Mouse (Mus musculus) left cerebral cortex, postnatal 10 days (tissue): Measurements from ENCODE around the gene Hdac9. TPM values are rescaled to one million over a fixed set of nuclear protein-coding genes. Genes with fewer than 3 reads are reported as not detected.

Experiments used
- DNase-seq, 2 experiments: peaks; one replicate each; pipeline ENCODE4 v3.0.0; 2021 to 2022; ENCODE audit warnings: low spot score in 2 of 2, mixed read lengths in 1 of 2; ENCODE audit errors: extremely low spot score in 1 of 2
- intact Hi-C: fragments of 180-260 bp; cut with DNase I; formaldehyde crosslinking; loops from one replicate; pipeline ENCODE4 v1.15.1; 2025
- total RNA-seq, 2 experiments: library from RNA; stranded (reverse); gene quantifications; 2 replicates each; pipeline ENCODE4 v1.2.3; 2021

The Hdac9 gene
- total RNA-seq, 2 experiments from 2014 or later = 55.6 to 66.8 TPM

DNA sequence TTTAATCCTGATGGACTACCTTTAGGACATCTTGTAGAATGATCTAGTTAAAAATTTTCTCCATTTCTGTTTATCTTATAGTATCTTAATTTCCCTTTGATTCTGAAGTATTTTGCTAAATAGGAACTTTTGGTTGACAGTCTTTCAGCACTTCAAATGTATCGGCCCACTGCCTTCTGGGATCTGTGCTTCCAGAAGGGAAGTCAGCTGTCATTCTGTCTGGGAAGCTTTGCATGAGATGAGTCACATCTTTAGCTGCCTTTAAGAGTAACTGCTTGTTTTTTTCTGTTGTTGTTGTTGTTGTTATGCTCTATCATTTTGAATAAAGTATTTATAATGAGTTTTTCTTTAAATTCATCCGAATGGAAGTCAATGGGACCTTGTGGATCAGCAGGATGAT lies 169.6 kb downstream of the Hdac9 start:
- DNase-seq = no peak

DNA sequence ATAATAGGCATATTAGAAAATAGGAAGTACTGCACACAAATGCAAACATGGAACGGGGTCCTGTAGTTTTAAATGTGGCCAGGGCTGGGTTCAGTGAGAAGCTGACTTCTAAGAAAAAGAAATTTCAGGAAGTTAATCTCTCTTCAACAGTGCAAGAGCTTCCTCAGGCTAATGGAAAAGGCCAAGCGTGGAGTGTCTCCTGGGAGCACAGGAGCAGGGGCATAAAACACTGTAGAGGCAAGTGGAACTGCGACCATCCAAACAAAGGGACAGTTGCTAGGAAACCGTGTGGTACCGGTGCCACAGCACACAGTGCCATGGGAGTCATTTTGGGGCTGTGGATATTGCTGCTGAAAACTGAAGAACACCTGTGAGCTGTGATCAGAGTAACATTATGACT lies 191.7 kb downstream of the Hdac9 start:
- DNase-seq = no peak
- intact Hi-C loops = no loop called here

More for the DNA sequence above, 169.6 kb downstream of the Hdac9 start:
- intact Hi-C loops = no loop called here

DNA sequence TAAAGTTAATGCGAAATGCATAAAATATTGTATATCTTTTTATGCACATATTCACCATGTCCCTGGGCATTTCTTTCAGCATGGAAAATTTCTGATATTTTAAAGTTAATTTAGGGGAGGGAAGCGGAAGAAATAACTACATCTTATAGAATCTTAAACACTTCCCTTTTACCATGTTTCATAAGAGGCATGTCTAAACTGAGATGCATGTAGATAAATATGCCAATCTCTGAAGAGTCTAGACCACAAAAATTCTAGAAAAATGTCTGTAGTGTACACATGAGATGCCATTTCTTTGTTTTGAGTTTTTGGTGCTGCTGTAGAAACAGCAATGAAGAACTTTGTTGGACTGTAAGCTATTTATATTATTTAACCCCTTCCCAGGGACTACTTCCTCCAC lies 192.6 kb downstream of the Hdac9 start:
- intact Hi-C loops = no loop called here
- no peak for DNase-seq

DNA sequence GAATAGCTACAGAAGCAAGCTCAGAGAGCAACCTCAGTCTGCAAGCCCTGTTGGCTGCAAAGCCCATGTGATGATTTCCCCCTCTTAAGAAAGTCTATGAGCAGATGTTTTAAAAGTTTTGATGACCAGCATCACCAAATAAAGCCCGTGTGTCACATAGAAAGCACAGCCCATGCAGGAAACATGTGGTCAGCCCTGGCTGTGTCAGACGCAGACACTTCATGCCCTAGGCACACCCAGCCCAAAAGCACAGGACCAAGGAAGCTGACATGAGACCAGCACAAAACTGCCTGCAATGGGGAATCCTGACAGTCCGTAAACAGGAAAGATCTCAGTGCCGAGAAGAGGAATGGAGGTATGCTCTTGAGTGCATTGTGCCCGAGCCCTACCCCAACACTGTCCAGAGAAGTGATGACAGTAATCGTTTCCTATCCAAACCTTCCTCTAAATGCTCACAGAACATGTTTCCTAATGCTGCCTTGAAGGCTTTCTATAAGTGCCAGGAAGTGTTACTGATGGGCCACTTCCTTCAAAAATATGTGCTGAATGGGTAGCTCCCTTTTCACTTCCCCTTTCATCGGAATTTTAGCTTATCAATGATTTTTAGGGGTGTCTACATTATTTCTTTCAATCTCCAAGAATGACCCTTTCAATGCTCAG lies 193.9 kb downstream of the Hdac9 start:
- no peak for DNase-seq
- intact Hi-C loops = no loop called here

DNA sequence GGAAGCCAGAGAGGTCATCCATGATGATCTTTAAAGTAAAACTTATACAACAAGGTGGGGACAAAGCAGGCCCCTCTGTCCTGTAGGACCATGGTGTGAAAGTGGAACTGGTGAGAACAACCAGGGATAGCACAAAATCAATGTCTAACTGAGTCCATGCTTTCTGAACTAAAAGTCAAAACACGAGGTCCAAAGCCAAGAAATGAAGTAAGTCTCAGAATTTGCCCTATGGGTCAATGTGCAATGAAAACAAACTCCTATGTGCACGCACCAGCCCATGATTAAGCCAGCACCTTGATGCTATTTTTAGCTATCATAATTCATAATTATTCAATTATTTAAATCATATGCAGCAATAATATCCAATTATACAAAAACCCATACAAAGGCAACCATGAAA lies 196.0 kb downstream of the Hdac9 start:
- intact Hi-C loops = no loop called here
- no peak for DNase-seq

DNA sequence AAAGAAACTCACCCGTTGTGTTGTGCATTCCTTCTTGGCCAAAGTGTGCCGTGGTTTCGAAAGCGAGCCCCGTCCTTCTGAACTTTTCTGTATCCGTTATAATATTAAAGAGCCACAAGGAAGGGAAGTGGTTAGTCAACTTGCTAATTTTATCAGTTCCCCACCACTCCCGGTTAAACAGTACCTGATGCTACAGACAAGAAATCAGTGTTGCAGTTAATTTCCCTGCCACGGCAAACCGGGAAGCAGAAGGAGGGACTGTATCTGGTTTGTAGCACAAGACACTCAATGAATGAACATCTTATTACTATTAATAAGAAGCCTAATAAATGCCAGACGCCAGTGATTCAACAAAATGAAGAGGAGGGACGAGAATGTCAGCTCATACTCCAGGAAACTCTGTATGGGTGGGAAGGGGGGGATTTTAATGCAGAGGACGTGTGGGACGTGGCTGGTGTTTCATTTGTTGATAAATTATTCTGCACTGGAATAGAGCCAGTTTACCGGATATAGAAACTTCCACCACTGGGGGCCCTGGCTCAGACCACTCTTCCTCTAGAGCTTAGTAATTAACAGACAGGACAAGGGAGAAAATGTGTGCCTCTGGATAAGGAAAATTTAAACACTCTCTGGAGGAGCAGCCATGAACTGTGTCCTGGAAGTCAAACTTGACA lies 202.5 kb downstream of the Hdac9 start:
- intact Hi-C loops = no loop called here
- no peak for DNase-seq

DNA sequence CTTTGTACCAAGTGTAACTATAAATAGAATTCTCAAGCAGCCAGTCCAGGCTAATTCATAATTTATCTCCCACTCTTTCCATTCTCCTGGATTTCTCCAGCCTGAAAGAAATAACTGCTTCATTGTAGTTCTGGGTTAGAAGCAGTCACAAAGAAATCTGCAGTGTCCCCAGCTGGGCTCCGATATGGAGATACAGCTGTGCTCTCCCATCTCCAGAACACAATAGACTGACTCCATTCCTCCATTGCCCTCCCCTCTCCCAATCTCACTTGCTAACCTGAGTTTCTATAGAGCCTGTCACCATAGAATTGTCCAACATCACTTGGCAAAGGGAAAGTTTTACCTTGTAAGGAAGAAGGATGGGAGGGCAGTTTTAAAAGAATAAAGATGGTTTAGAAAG lies 218.9 kb downstream of the Hdac9 start:
- intact Hi-C loops = no loop called here
- DNase-seq = no peak

DNA sequence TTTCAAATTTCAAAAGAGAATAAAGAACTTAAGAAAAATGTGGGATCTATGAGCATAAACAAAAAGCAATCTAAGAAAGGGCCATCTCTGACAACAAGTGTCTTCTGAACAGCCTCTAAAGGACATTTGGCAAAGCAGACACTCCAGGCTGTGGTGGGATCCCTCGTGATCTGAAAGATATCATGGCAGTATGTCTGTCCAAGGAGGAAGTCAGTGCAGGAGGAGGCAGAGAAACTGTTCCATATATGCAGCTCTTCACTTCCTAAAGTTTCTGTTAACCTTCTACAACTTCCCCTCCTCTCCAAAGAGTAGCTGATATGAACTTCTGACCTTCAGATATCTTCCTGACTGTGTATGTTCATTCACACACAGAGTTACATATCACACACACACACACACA lies 220.2 kb downstream of the Hdac9 start:
- intact Hi-C loops = no loop called here

DNA sequence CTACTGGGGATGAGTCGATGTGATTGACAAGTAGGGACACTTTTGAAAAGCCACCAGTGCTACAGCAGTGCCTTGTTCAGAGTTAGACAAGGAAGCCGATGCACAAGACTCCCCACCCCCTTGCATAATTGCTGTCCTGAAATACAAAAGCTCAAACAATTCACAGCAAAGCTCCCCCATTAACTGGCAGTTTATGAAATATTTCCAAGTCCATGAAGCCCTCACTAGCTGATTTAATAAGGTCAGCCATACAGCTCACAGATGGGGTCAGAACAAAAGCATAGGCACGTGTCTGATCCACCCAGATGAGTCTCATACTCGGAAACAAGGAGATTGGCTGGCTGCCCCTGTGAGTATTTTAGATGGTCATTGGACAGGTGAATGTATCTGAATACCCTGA lies 228.0 kb downstream of the Hdac9 start:
- intact Hi-C loops = no loop called here
- no peak for DNase-seq

More for the DNA sequence above, 220.2 kb downstream of the Hdac9 start:
- no peak for DNase-seq

DNA sequence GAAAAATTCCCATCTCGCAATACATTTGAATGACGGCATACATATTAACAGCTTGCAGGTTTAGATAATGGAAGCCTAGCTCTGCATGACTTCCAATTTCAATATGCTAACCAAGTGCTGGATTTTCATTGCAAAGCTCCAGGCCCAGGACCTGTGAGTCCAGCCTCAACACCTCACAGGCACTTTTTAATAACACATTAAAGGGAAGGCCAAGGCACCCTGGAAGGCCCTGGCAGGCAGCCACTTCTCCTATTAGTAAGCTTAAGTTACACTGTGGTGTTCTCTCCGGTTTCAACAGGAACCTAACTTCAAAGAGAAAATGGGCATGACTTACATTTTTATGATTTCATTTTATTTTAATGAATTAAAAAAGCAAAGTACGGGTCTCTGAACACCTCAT lies 233.5 kb downstream of the Hdac9 start:
- intact Hi-C loops = no loop called here
- DNase-seq = peak in 1 of 2 experiments; percentile 68

DNA sequence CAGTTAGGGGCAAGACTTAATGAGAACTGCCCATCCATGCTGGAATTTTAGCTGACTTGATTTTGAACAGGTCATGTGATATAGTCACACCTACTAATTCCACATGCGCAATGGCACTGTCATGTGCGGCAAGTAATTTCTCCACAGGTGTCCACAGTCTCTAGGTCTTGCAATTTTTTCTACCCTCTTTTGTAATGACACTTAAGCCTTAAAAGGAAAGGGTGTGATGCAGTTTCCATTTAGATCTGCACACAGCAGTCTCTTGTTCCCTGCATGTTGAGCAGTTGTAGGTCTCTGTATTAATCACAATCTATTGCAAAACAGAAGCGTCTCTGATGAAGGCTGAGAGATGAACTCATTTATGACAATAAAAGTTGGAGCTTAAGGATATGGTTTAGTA lies 234.2 kb downstream of the Hdac9 start:
- no peak for DNase-seq
- intact Hi-C loops = no loop called here

DNA sequence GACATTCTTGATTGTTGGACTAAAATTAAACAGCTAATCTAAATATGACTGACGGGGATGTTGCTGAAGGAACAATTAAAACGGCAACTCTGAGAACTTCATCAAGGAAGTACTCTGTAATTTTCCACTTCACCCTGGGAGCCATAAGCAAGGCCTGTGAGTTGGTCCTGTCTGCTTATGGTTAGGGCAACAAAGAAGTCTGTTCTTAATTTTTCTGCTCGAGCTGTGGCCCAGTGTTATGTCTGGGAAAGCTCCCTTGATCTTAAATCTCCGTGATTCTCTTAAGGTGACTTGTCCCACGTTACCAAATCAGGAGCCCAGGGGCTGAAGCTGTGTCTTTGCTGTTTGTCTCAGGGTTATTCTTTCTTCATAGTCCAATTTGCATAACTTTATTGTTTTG lies 236.3 kb downstream of the Hdac9 start:
- no peak for DNase-seq
- intact Hi-C loops = no loop called here

DNA sequence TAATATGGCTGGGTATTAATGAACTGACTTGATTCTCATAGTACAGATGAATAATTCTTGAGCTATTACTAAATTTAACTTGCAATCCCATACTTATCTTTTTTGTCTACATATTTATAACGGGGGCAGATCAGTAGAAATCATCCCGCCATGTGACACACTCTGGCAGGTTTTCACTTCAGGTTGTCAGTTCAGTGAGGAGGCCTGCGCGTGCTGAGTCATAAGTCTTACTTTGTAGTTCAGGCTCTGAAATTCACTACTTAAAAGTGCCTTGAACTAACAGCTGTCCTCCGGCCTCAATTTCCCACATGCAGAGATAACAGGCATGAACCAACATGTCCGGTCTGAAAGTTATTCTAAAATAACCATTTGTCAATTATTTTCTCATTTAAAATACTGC lies 239.8 kb downstream of the Hdac9 start:
- DNase-seq = no peak
- intact Hi-C loops = no loop called here

DNA sequence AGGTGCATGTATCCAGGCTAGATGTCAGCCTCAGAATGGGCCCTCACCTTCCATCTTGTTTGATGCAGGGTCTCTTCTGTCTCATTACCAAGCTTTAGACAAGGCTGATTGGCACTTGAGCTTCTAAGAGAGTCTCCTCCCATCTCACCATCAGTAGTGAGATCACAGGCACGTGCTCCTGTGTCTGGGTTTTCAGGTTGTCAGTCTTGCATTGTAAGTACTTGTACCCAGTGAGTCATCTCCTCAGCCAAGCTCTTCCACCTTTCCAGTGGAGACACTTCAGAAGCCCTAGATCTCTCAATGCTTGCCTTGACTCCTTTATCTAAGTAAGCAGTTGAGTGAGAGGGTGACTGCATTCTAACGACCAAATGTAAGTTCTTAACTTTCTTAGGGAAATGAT lies 242.7 kb downstream of the Hdac9 start:
- intact Hi-C loops = no loop called here
- no peak for DNase-seq

DNA sequence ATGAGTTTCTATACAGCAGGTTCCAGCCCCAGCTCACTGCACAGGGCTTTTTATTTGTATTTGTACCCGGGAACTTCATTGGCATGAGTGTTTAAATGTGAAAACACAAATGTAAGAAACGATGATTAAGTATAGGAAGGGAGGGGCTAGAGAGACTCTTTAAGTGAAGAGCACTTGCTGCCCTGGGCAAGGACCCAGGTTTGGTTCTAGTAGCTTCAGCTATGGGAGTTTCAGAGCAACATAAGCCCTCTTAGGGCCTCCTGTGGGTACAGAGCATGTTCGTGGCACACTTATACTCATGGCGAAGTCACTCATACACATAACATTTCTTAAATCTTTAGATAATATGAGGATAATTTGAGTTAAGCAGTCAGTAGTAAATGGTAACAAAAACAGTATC lies 243.4 kb downstream of the Hdac9 start:
- intact Hi-C loops = no loop called here

DNA sequence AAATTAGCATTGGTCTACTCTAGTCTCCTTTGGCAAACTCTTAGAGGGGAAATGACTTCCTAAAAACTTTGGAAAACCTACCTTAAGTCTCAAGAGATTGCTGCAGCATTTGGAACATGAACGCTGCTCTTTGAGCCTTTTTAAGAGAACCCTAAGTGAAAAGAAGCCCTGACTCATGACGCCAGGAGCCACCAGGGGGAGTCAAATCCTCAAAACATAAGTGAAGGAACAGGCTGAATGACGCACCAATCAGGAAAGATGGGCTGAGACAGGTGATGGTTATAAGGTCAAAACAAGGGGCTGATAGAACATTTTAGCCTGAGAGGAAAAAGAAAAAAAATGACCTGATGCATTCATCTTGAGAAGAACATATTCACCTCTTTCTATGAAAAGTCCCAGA lies 252.1 kb downstream of the Hdac9 start:
- intact Hi-C loops = loop anchor here (2.0 to 10.0 kb wide), 3 partner anchors 240 to 518 kb away; no protein-coding TSS in a partner anchor
- DNase-seq = peak; percentile 67 to 70

More for the DNA sequence above, 243.4 kb downstream of the Hdac9 start:
- DNase-seq = no peak

DNA sequence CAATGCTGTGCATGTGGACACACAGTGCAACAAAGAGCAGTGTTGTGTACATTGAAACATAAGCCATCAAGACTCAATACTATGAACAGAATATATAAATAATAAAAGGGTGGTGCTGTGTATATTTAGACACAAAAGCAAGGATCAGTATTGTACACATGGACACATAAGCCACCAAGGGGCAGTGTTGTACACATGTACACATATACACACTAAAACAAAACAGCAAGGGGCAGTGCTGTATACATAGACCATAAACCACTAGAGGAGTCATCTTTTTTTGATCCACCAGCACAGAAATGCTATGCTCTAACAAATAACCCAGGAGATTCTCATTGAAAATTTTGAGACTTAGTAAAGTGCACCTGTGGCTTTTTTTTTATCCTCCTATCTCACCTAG lies 255.5 kb downstream of the Hdac9 start:
- intact Hi-C loops = loop anchor here (10.0 kb wide), 1 partner anchor 243 kb away; no protein-coding TSS in a partner anchor
- no peak for DNase-seq

DNA sequence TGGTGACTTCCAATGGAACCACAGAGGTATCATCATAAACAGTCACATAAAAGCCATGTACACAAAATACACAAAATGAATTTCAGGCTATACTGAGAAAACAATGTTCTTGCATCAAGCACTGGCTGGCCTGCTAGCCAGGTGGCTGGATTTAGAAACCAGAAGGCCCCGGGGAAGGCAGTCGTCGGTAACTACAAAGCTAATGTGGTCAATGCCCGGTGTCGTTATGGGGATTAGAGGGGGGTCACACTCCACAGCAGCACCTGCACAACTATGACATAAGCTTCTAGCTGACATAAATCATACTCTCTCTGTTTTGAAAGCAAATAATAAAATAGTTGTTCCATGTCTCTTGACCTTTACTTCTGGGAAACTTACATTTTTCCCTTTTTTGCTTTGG lies 256.9 kb downstream of the Hdac9 start:
- intact Hi-C loops = loop anchor here (10.0 kb wide), 1 partner anchor 245 kb away; no protein-coding TSS in a partner anchor
- DNase-seq = no peak

DNA sequence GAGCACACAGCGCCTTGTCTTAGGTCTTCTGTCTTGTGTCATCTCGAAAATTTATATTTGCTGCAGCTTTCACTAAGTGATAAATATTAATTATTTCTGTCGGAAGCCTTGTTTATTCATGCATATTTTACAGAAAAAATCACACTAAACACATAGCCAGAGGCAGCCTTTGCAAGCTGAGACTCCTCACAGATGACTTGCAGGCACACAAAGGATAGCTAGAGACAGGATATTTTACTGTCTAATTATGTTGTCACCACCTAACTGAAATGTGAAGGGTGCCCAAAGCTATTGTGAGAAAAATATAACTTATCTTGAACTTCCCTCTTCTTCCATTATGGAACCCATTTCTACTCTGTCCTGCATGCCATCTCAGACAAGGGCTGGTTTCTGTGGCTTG lies 258.3 kb downstream of the Hdac9 start:
- DNase-seq = no peak
- intact Hi-C loops = loop anchor here (5.0 to 10.0 kb wide), 7 partner anchors 134 to 1264 kb away; partner anchors contain the start of gene Efcab10

DNA sequence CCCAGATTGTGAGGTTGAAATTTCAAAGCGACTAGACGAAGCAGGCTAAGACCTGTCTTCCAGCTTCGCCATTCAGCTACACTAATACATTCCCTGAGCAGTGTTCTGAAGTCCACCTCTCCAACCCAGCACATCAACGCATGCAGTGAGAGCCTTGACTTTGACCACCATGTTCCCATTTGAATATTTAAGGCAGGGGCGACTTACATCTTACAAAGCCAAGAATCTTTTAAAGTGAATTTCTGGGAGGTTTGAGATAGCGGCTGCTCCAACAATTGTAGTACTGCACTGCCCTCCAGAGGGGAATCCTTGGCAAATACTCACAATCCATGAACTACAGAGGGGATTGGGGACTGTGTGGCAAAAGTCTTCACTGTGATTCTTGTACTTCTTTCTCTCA lies 258.8 kb downstream of the Hdac9 start:
- peak; percentile 38 to 48 for DNase-seq
- intact Hi-C loops = loop anchor here (5.0 to 10.0 kb wide), 7 partner anchors 133 to 1263 kb away; partner anchors contain the start of gene Efcab10
